Mouse (Mus musculus) lung, embryonic 14.5 days (tissue): ENCODE results near the gene Srgap2. TPM values are rescaled to one million over a fixed set of nuclear protein-coding genes. Genes with fewer than 3 reads are reported as not detected.

Experiments used
- ATAC-seq: fragments of 200-750 bp; cut with Nextera tagmentation; 2 replicates; pipeline ENCODE4 v1.8.0; 2017; ENCODE audit warnings: mild to moderate bottlenecking, moderate TSS enrichment, moderate library complexity; ENCODE audit not compliant: insufficient read depth
- DNase-seq: peaks from one replicate; pipeline ENCODE4 v3.0.0-alpha.2; 2015
- H3K27ac ChIP-seq: fragments of 300-500 bp; sonication (generic); 2 replicates; pipeline ENCODE4 v1.5.1; 2014; ENCODE audit warnings: low read depth, mild to moderate bottlenecking, moderate library complexity
- H3K27me3 ChIP-seq: fragments of 300-500 bp; sonication (generic); 2 replicates; pipeline ENCODE4 v1.6.1; 2014; ENCODE audit warnings: low read length, control low read depth; ENCODE audit not compliant: insufficient read depth
- H3K36me3 ChIP-seq: fragments of 300-500 bp; sonication (generic); 2 replicates; pipeline ENCODE4 v1.6.1; 2014; ENCODE audit warnings: control low read depth; ENCODE audit not compliant: insufficient read depth
- H3K4me1 ChIP-seq: fragments of 300-500 bp; sonication (generic); 2 replicates; pipeline ENCODE4 v1.6.1; 2014; ENCODE audit warnings: antibody characterized with exemption, control low read depth; ENCODE audit not compliant: insufficient read depth
- H3K4me2 ChIP-seq: fragments of 300-500 bp; sonication (generic); 2 replicates; pipeline ENCODE4 v1.6.1; 2014; ENCODE audit warnings: mild to moderate bottlenecking
- H3K4me3 ChIP-seq: fragments of 300-500 bp; sonication (generic); 2 replicates; pipeline ENCODE4 v1.5.1; 2014; ENCODE audit warnings: low read depth, low read length
- H3K9ac ChIP-seq: fragments of 300-500 bp; sonication (generic); 2 replicates; pipeline ENCODE4 v1.6.1; 2014
- H3K9me3 ChIP-seq: fragments of 300-500 bp; sonication (generic); 2 replicates; pipeline ENCODE4 v1.6.1; 2016; ENCODE audit warnings: low read depth, low read length, control low read depth
- CTCF ChIP-seq: IDR thresholded peaks from 2 replicates; pipeline ENCODE4 v1.5.1; 2016; ENCODE audit warnings: antibody characterized with exemption, low read depth
- WGBS: fragments of 180-500 bp; shearing (Covaris S2); extraction: QIAGEN DNeasy Blood & Tissue Kit; methylation state at CpG from one replicate; pipeline ENCODE4 v1.1.7; 2014; 5-methylcytosine and 5-hydroxymethylcytosine counted together
- polyA plus RNA-seq: library from polyadenylated mRNA; unstranded; fragments of >200 nt; fragmentation: Nextera tagmentation; extraction: Ambion mirVana; gene quantifications from 2 replicates; pipeline ENCODE4 v1.2.1, GENCODE M21; 2014

Gene Srgap2
- polyA plus RNA-seq, 1 experiment from 2014 or later: 21.2 TPM

DNA sequence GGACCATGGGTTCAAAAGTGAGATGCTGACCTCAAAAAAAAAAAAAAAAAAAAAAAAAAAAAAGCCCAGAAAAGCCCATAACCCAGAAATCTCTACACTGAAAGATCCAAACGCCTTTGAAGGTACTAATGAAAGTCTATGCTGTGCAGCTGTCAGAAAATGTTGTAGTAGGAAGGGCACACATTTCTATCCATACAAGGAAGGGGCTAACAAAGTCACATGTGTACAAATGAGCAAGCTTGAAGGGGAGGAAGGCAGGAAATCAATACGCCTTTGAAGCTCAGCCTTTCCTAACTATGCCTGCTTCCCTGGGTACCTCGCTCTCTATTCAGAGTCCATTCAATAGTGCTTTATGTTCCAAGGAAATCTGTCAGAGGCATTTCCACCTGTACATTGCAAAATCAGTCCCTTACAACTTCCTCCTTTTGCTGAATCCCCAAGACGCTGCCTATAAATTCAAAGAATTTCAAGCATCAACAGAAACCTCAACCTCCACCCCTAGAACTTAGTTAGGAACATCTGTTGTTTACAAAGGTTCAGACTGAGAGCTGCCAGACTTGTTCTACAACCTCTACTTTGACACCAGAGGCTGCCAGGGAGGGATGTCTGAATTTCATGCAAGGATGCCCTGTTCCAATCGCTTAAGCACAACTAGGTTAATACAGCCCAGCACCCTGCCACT lies 99.9 kb downstream of the Srgap2 start:
- peak; percentile 70 for DNase-seq
- no peak overlapping the region for H3K4me3 ChIP-seq
- no peaks in the 10 kb centered on the region for H3K36me3 ChIP-seq
- no peaks in the 10 kb centered on the region for H3K9me3 ChIP-seq
- peaks cover 15% of the 10 kb centered on the region; the same call in 1 of the 2 replicates for H3K4me1 ChIP-seq
- TF ChIP-seq CTCF: no peak
- 21% methylated on average over 5 of the region's 5 CpGs for WGBS
- ATAC-seq: peak; percentile 26; the same call in 1 of the 2 replicates
- no peaks in the 10 kb centered on the region for H3K27me3 ChIP-seq
- no peak overlapping the region for H3K9ac ChIP-seq
- peak overlapping the region; percentile 54; the same call in 1 of the 2 replicates for H3K27ac ChIP-seq
- H3K4me2 ChIP-seq: no peak overlapping the region

DNA sequence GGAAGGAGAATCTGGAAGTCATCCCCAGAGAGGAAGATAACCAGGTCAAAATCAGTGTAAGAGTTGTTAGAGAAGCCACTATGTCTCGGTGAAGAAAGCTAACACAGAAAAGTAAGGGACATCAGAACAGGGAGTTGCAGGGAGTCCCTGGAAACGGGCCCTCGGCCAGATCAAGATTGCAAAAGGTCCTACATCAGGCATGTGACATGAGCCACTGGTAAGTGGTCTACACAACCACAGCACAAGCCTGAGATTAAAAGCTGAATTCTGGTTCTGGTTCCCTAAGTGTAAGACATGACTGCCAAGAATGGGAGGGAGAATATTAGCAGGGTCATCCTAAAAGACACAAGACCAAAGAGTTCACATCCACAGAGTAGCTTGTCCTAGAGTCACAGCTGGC lies 104.1 kb downstream of the Srgap2 start:
- Histone ChIP-seq H3K36me3 (no peaks in the 10 kb centered on the region), H3K4me1 (peaks cover 17% of the 10 kb centered on the region; the same call in 1 of the 2 replicates), H3K27me3 (no peaks in the 10 kb centered on the region), H3K9ac (no peak overlapping the region), H3K27ac (no peak overlapping the region), H3K9me3 (no peaks in the 10 kb centered on the region), H3K4me2 (no peak overlapping the region), H3K4me3 (no peak overlapping the region)
- 84% methylated on average over 3 of the region's 3 CpGs for WGBS
- DNase-seq: no peak
- TF ChIP-seq CTCF: no peak
- ATAC-seq: no peak

DNA sequence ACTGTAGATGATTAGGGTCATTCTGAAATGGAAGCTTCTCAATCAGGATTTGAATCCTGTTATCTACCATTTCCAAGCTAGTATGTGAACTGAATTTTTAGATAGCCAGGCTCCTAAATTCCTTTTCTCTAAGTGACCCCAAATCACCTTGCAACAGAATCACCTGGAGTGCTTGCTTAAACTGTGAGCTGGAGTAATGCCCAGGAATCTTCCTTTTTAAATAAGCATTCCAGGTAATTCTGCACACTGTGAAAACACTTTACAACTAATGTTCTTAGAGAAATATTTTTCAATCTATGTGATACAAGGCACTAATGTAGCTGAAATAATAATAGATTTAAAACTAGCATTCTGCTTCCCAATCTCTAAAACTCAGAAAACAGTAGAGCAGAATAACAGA lies 106.0 kb downstream of the Srgap2 start:
- Histone ChIP-seq H3K4me2 (no peak overlapping the region), H3K9me3 (no peaks in the 10 kb centered on the region), H3K27ac (no peak overlapping the region), H3K9ac (no peak overlapping the region), H3K4me3 (no peak overlapping the region), H3K27me3 (no peaks in the 10 kb centered on the region), H3K36me3 (no peaks in the 10 kb centered on the region), H3K4me1 (0 out of 2 replicates have a peak, but pooled peaks cover 5% of the 10 kb centered on the region)
- DNase-seq (no peak), ATAC-seq (no peak)
- no peak for TF ChIP-seq CTCF

DNA sequence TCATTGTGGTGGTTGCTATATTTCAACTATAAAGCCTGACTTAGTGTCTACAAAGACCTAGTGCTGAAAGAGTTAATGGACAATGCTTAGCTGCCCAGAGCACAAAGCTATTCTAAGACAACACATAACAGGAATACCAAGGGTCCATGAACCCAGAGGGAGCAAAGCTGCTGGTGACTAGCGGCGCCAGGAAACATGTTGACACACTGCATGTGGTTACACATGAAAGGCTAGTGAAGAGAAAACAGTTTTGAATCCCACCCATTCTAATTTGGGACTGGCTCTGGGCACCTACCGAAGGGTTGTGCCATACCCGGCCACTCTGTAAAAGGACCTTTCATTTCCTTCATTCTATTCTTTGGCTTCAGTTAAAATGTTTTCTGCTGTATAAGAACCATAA lies 106.5 kb downstream of the Srgap2 start:
- DNase-seq (no peak), ATAC-seq (no peak)
- H3K9ac ChIP-seq: no peak overlapping the region
- H3K27me3 ChIP-seq: no peaks in the 10 kb centered on the region
- no peak for TF ChIP-seq CTCF
- H3K36me3 ChIP-seq: no peaks in the 10 kb centered on the region
- H3K27ac ChIP-seq: no peak overlapping the region
- H3K4me2 ChIP-seq: no peak overlapping the region
- H3K4me1 ChIP-seq: 0 out of 2 replicates have a peak, but pooled peaks cover 5% of the 10 kb centered on the region
- no peak overlapping the region for H3K4me3 ChIP-seq
- WGBS: 60% methylated on average over 4 of the region's 4 CpGs
- no peaks in the 10 kb centered on the region for H3K9me3 ChIP-seq

DNA sequence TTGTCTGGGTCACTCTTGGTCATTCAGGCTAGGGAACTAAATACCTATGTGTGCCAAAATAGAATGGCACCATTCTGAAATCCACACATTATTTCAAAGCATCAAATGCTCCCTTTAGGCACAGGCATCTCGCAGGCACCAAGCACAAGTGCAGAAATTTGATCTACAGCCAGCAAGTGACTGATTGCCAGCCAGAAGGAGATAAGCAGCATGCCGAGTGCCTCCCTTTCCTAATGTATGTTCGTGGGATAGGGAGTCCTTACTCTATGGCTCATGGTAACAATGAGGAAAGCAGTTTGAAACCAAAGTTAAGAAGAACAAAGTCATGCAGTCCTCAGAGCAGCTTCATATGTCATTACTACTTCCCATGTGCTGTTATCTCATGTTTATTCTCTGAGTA lies 107.8 kb downstream of the Srgap2 start:
- no peak overlapping the region for H3K4me2 ChIP-seq
- DNase-seq (peak; percentile 36), ATAC-seq (no peak)
- no peaks in the 10 kb centered on the region for H3K9me3 ChIP-seq
- no peak overlapping the region for H3K9ac ChIP-seq
- no peak overlapping the region for H3K27ac ChIP-seq
- no peaks in the 10 kb centered on the region for H3K27me3 ChIP-seq
- no peak for TF ChIP-seq CTCF
- WGBS: 11% methylated on average over 3 of the region's 3 CpGs
- H3K36me3 ChIP-seq: no peaks in the 10 kb centered on the region
- H3K4me3 ChIP-seq: no peak overlapping the region
- 0 out of 2 replicates have a peak, but pooled peaks cover 5% of the 10 kb centered on the region for H3K4me1 ChIP-seq

DNA sequence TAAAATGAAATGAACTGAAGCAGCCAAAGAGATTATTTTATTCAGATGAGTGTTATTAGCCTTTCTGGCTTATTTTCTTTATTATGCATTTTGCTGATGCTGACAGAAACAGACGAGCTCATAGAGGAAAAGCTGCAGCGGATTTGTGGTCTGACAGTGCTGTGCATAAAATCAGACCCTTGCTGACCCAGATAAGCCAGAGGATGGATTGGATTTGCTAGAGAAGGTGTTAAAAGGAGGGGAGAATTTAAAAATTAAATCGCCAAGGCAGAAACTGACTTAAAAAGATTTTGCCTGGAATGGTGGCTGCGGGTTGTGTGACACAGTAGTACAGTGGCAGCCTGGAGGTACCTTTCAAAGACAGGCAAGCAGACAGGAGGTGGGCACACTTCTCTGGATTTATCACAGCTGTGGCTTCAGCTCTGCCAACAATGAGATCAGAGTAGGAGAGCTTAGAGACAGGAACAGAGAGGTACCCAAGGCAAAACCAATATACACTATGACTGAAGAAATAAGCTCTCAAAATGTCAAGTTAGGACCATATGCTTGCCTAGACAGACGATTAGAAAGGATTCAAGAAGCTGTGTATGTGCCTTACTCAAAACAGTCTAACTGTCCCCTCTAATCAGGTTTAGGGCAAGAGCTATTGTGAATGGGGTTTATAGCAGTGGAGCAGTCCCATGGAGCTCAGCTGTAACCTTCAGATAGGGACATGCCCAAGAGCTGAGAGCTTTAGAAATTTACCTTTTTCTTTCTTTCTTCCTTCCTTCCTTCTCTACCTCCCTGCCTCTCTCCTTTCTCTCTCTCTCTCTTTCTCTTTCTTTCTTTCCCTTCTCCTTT lies 109.1 kb downstream of the Srgap2 start:
- no peak overlapping the region for H3K4me3 ChIP-seq
- 0 out of 2 replicates have a peak, but pooled peaks cover 5% of the 10 kb centered on the region for H3K4me1 ChIP-seq
- WGBS: 67% methylated on average over 5 of the region's 5 CpGs
- H3K27ac ChIP-seq: no peak overlapping the region
- no peak for DNase-seq
- TF ChIP-seq CTCF: no peak
- no peak overlapping the region for H3K4me2 ChIP-seq
- H3K9ac ChIP-seq: no peak overlapping the region
- H3K27me3 ChIP-seq: no peaks in the 10 kb centered on the region
- ATAC-seq: no peak
- H3K9me3 ChIP-seq: no peaks in the 10 kb centered on the region
- no peaks in the 10 kb centered on the region for H3K36me3 ChIP-seq
